Mouse (Mus musculus) retina, postnatal 1 day (tissue): ENCODE data around the gene Mettl2.

ENCODE experiments used
- DNase-seq: peaks from one replicate; pipeline ENCODE4 v3.0.0-alpha.2; 2012

The Mettl2 gene

DNA sequence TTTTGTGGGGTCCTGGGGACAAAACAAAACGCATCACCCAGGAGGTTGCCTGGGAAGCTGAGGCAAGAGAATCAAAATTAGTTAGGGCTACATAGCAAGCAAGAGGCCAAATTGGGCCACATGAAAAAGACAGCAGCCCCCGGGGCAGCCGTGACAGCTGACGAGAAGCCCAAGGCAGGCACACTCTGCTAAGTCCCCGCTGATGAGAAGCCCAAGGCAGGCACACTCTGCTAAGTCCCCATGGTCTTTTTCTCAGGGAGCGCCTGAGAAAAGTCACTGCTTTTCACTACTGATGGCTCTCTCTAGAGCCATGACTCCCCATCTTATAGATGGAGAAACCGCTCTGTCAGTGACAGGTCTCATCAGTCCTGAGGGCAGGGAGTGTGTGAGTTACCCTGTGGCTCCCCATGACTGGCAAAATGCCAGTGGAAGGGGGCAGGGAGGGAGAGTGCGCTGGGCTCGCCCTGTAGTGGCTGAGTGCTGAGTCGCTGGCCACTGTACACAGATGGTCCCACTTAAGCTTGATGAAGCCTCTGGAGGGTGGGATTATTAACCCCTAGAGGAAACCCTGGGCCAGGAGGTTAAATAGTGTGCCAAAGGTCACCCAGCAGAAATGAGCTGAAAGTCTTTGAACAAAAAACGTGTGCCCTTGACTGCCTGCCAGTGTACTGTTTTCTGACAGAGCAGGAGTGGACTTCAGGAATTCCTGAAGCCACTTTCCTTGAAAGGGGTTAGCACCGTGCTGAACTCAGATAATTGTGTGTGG is 27.0 kb downstream of the Mettl2 start:
- DNase-seq: peak; percentile 85

DNA sequence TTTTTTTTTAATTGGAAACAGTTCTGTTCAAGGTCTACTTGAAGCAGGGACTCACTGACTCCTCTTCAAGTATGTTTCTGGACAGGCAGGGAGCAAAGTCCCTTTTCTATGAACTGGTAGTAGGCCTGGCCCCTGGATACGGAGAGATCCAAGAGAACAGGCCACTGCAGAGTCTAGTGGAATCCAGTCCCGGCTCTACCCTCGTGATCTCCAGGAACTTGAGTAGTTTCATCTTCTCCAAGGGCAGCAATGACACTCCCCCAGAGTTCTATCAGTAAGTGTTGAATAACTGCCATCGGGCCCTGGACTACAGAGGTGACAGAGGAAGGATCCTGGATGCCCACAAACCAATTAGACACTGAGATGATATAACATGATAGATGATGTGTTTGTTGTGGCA is 29.7 kb downstream of the Mettl2 start:
- DNase-seq: no peak

DNA sequence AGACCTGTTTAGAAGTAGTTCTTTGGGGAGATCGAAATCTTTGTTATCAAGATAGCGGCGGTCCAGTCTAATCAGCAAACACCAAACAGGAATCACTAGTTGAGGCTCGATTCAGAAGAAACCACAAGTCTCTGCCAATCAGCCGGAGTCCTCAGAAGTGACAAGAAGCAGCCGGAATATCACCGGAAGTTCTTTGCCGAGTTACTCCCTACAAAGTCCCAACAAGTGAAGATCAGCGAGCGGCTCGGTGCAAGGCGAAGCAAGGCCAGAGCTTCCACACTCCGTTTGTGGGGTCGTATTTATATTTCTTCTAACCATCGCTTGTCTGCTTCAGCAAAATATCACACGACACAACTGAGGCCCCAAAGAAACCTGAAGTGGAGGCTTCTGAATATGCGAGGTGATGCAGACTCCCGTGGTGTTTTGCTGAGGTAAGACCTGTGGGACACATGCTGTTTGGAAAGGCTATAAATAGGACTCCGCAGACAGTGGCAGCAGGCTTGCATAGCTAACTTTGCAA is 30.6 kb downstream of the Mettl2 start:
- DNase-seq: no peak

DNA sequence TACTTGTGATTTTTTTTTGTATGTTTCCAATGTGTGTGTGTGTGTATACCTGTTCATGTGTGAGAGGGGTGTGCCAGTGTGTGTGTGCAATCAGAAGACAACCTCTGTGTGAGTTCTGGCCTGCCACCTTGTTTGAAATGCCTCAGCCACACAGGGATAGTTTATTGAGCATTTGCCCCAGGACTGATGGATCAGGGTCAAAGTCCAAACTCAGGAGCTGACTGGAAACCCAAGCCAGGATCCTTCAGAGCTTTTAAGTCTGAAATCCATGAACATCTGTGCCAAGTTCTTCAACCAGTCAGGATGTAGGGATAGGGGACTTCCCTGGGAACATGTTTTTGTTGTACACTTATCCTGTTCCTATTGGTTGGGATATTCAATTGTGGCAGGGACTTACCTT is 31.8 kb downstream of the Mettl2 start:
- no peak for DNase-seq

DNA sequence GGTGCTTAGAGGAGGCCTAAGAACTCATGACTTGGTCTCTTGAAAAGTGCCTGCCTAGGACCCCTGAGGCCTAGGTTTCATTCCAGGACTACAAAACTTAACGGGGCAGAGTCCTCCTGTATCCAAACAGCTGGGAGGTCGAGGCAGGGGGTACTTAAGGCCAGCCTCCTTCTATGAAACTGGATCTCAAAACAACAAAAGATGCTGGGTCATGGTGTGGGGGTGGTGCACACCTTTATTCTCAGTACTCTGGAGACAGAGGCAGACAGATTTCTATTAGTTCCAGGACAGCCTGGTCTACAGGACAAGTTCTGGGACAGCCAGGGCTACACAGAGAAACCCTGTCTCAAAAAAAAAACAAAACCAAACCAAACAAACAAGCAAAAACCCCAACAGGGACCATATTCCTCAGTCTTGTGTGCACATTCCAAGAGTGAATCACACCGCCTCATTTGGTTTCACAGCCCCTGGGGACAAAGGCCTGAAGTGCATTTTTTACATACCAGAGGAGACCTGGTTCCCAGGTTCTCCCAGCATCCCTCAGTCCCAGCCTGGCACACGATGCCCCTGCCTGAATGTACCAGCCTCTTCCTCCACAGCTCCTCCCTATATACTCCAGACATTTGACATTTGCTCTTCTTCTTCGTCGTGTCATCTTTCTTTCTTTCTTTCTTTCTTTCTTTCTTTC is 33.6 kb downstream of the Mettl2 start:
- no peak for DNase-seq

DNA sequence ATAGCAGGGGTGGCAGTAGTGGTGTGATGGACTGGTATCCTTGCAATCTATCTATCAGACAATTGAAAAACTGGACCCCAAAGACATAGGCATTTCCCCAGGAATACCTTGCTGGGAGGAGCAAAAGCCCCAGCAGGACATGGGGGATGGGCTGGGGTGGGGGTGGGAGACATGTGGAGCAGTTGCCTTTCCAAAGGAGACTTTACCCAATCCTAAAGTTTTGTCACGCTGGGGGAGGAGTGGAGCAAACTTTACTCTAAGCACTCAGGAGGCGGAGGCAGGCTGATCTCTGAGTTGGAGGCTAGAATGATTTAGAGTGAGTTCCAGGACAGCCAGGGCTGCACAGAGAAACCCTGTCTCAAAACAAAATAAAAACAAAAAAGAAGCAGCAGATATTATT is 35.2 kb downstream of the Mettl2 start:
- DNase-seq: no peak

DNA sequence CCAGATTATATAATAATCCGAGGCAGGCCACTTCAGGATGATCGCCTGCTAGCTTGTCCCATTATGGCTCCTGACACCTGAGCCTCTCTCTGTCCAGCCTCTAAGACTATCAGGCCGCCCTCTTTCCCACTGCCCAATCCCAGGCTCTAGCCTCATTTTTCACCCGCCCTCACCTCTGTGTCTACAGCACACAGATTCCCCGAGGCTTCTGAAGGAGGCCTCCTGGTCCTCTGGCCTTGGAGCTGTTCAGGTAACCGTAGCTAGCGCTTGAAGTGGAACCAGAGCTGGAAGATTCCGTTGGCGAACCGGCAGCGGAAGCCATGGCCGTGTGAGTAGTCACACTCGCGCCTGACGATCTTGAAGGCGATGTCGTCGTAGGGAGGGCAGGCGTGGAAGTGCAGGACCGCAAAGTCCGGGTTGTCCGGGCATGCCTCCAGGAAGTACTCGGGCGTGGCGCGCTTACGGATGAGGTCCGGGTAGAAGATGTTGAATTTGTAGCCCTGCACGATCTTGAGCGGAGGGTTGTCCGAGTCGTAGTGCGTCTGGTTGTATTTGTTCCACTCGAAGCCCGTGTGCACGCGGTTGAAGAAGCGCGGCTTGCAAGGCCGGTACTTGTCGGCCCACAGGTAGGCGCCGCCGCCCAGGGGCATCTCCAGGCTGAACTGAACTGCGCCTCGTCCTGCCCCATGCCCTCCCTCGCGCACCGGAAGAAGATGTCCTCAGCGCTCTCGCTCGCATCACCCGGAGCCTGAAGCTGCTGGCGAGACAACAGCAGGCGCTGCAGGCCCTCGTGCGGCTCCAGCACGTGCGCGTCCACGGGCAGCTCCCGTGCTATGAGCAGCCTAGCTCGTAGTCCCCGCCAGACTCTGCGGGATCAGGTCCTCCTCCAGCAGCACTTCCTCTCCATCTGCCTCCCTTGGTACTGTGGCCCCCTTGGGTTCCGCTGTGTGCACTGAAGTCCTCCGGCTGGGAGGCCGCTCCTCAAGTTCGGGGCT is 38.6 kb downstream of the Mettl2 start:
- no peak for DNase-seq

DNA sequence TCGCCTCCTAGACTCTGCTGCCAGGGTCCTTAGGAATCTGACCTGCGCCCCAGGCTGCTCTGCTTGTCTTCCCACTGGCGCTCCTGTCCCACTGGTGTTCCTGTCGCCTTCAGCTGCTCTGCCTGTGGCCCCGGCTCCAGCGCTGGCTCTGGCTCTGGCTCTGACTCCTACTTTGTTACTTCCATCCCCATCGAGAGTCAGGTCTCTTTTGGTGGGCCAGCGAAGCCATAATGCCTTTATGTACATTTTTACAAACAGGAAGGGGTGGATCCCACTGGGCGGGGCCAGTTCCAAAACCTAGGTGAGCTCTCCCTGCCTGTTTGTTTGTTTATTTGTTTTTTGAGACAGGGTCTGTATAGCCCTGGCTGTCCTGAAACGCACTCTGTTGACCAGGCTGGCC is 40.6 kb downstream of the Mettl2 start:
- DNase-seq: no peak

DNA sequence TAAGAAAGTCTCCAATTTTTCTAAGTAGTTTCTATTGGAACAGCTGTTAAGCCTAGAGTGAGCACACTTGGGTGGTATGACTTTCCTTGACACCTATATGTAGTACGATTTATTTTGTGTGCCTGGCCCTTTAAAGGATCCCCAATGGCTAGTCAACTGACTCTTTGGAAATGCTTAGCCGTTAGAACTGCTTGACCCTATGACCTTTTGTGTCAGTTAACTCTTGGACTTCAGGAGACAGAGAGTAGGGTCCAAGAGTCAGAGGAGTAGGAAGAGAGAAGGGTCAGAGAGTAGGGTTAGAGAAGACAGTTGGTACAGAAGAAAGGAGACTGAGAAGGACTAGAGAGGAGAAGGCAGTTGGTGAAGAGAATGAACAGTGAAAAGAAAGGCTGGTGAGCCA is 52.3 kb downstream of the Mettl2 start, which contains the start of gene Tlk2:
Gene Tlk2 (plus strand): TSS at position 292 of the 400 bp plus-strand sequence.
- no peak for DNase-seq

DNA sequence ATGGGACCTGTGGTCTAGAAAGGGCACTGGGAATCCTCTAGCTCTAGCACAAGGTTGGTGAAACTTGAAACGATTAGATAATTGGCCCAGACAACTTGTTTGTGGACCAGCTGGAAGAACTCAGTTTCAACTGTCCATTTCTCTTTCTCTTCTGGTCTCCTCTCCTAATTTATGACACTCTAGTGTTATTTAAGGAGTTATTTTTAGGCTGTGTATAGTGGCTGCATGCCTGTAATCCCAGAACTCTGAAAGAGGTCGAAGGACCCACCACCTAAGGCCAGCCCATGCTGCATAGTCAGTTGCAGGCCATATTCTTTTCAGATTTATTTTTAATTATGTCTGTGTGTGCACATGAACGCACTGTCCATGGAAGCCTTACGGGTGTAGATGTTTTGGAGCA is 53.3 kb downstream of the Mettl2 start:
- no peak for DNase-seq

DNA sequence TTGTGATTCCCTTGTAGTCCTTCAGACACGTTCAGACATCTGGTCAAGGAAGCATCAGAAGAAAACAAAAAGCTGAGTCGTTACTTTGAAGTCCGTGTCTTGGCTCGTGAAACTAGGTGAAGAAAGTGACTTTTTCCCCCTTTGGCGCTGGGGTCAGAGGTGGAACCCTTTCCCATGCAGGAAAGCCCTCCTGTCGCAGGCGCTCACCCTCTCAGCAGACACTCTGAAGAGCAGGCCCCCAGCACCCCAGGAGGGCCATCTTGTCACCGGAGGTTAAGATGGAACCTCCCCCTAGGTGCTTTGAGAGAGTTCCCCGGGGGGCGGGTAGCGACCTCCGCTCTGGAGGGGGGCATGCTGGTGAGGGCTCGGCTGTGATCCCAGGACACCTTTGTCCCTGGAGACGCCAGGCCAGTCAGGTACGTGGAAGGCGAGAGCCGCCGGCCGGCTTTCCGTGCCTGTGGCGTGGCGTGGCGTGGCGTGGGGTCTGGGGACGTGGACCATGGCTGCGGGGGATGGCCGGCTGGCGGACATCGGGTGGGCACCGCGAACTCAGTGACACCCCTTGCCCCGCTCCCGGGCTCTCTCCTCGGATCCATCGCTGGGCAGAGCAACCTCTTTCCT is 54.4 kb downstream of the Mettl2 start:
- DNase-seq: peak; percentile 61

DNA sequence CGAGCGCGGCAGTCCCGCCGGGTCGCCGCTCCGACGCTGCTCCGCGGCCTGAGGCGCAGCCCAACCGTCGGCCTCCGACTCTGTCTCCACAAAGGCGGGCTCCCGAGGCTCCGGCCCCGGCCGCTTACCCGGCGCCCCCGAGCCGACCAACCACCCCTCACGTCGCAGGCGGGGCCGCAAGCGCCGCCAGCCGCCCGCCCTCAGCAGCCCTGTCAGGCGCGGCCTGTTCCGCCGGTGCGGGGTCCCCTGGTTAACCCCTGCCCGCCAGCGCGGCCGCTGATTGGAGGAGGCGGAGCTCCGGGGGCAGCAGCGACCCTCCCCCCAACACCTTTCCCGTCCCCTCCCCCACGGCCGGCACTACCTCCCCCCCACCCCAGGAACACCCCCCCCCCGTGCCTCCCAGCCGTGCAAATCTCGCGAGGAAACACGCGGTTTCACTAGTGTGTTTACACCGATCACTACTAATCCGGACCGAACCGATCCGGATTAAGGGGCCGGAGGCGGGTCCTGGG is 55.0 kb downstream of the Mettl2 start:
- DNase-seq: peak; percentile 97

DNA sequence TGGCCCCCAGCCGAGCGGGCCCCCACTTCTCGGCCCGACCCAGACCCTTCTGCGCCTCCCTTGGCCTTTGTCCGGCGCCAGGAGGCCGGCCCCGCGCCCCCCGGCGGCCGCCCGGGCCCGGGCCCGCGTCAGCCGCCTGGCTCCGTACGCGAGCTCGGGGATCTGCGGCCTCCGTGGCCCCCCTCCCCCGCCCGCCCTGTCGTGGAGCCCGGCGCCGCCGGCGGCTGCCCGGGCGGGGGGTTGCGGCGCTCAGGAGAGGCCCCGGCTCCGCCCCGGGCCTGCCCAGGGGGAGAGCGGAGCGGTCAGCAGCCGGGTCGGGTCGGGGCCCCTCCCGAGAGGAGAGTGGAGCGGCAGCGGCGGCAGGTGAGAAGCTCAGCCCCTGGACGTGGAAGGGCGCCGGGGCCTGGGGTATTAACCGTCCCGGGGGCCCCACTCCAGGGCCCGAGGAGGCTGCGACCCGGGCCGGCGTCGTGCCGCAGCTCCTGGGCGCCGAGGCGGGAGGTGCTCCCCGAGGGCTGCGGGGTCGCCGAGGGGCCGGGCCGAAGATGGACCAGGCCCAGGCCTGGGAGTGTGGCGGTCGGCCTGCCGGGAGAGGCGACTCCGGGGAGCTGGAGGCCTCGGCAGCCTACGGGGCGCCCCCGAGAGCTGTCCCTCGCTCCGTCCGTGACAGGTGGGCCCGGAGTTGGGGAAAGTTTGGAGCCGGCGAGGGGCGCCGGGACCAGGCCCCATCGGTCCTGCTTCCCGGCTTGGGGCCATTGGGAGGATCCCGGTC is 55.6 kb downstream of the Mettl2 start:
- DNase-seq: peak; percentile 59

DNA sequence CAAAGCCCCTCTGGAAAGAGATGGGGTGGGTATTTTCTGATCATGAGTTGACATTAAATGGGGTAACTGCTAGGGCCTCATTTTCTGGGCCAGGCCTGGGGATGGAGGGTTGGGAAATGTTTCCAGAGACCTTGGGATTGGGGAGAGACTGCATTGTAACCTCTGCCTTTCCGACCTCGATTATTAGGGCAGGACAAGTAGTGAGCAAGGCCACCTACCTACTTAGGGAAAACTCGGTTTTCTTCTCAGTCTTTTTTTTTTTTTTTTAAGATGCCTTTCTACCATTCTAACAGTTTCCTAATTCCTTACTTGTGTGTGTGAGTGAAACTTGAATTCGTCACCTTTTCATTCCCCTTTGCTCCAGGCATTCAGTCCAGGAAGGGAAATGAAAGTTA is 56.2 kb downstream of the Mettl2 start:
- no peak for DNase-seq

DNA sequence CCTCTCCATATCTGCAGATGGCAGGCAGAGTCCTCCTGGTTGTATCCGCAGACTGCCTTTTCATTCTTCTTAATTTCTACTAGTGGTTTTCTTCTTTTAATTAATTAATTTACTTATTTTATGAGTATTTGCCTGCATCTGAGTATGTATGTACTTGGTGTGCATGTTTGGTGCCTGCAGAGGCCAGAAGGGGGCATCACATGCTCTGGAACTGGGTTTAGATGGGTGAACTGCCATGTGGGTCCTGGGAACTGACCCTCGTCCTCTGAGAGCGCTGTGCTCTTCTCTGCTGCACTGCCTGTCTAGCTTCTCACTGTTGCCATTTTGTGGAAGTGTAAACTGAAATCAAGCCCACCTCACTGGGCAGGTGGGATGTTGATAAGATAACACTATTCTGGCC is 58.5 kb downstream of the Mettl2 start:
- DNase-seq: peak; percentile 11
